Mouse (Mus musculus) hindbrain, embryonic 15.5 days (tissue): Measurements from ENCODE around the gene St7. TPM values are rescaled to one million over a fixed set of nuclear protein-coding genes. Genes with fewer than 3 reads are reported as not detected.
A peak's percentile ranks its signal among the peaks of the same experiment; 100 is the strongest.

Source experiments
- ATAC-seq: fragments of 200-750 bp; cut with Nextera tagmentation; 2 replicates; pipeline ENCODE4 v1.8.0; 2017; ENCODE audit warnings: low read depth, moderate number of reproducible peaks, moderate TSS enrichment; ENCODE audit not compliant: low FRiP score
- H3K27ac ChIP-seq: fragments of 300-500 bp; sonication (generic); replicated peaks from 2 replicates; pipeline ENCODE4 v1.5.1; 2015; ENCODE audit warnings: mild to moderate bottlenecking, inconsistent platforms
- H3K27me3 ChIP-seq: fragments of 300-500 bp; sonication (generic); 2 replicates; pipeline ENCODE4 v1.6.1; 2015; ENCODE audit warnings: control low read depth, inconsistent platforms
- H3K36me3 ChIP-seq: fragments of 300-500 bp; sonication (generic); 2 replicates; pipeline ENCODE4 v1.6.1; 2015; ENCODE audit warnings: control low read depth, inconsistent platforms
- H3K4me1 ChIP-seq: fragments of 300-500 bp; sonication (generic); replicated peaks from 2 replicates; pipeline ENCODE4 v1.6.1; 2015; ENCODE audit warnings: control low read depth, inconsistent platforms
- H3K4me2 ChIP-seq: fragments of 300-500 bp; sonication (generic); 2 replicates; pipeline ENCODE4 v1.6.1; 2015; ENCODE audit warnings: moderate library complexity, mild to moderate bottlenecking, inconsistent platforms
- H3K4me3 ChIP-seq: fragments of 300-500 bp; sonication (generic); 2 replicates; pipeline ENCODE4 v1.5.1; 2015; ENCODE audit warnings: mild to moderate bottlenecking, inconsistent platforms
- H3K9ac ChIP-seq: fragments of 300-500 bp; sonication (generic); 2 replicates; pipeline ENCODE4 v1.6.1; 2015; ENCODE audit warnings: inconsistent platforms
- H3K9me3 ChIP-seq: fragments of 300-500 bp; sonication (generic); 2 replicates; pipeline ENCODE4 v1.6.1; 2016; ENCODE audit warnings: control low read depth, inconsistent platforms
- WGBS: fragments of 180-500 bp; shearing (Covaris S2); methylation state at CpG from one replicate; pipeline ENCODE4 v1.1.7; 2015; 5-methylcytosine and 5-hydroxymethylcytosine counted together
- polyA plus RNA-seq: library from polyadenylated mRNA; unstranded; fragments of >200 nt; fragmentation: Nextera tagmentation; extraction: Ambion mirVana; gene quantifications from 2 replicates; pipeline ENCODE4 v1.2.1, GENCODE M21; 2015

St7 gene
- polyA plus RNA-seq, 1 experiment from 2014 or later = 54.8 TPM

DNA sequence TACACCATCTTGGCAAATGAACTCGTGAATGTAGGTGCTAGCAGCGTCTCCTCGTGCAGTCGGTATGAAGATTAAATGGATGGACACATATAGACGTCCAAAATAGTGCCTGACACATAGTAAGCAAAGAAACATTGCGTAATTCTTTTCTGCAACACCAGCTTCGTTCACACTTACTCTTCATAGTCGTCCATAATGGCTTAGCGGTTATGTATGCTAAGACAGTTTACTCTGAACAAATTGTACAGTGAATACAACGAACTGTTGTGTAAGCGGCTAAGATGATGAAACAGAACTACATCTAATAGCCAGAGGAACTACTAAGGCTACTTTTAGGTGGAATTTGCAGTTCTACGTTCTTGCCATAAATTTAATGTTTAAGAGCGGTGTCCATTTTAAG, 55.0 kb downstream of the St7 start:
- Histone ChIP-seq H3K9me3 (no peaks in the 10 kb centered on the region), H3K27ac (no peak overlapping the region), H3K4me1 (peaks cover 15% of the 10 kb centered on the region), H3K9ac (no peak overlapping the region), H3K4me3 (no peak overlapping the region), H3K36me3 (no peaks in the 10 kb centered on the region), H3K4me2 (no peak overlapping the region), H3K27me3 (no peaks in the 10 kb centered on the region)
- no peak for ATAC-seq
- WGBS = 87% methylated on average over 13 of the region's 13 CpGs

DNA sequence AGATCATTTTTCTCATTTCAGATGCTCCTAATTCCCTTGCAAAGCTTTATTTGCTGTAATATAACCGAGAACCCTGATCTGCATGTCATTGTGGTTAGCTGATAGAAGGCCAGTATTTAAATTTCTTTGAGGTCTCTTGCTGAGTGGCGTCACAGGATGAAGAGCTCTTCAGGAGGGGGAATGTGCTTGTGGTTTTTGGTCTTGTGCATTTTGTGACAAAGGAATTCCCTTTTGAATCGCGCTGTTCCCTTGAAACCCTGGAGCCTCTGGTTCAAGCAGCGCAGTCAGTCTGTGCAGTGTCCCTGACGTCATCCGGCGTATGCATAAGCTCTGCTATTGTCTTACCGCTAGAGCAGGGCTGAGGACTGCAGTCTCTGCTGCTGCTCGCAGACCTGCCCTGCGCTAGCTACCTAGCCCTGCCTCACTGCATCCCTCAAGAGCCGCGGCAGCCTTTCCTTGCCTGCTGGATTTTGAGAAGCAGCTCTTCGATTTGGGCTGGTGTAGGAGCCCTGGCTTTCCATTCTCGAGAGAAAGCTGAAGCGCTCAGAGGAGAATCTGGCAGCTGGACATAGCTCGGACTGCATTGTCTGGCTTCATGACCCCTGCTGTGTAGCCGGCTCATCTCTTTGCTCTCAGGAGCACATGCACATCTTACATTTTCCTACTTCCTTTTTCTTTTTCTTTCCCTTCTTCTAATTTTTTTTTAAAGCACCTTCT, 56.3 kb downstream of the St7 start:
- H3K4me1 ChIP-seq = peaks cover 25% of the 10 kb centered on the region
- no peaks in the 10 kb centered on the region for H3K27me3 ChIP-seq
- under 1% methylated on average over 18 of the region's 18 CpGs for WGBS
- H3K27ac ChIP-seq = peak overlapping the region; percentile 98
- peak overlapping the region; percentile 68 for H3K4me2 ChIP-seq
- H3K9me3 ChIP-seq = no peaks in the 10 kb centered on the region
- peak overlapping the region; percentile 90 for H3K9ac ChIP-seq
- H3K36me3 ChIP-seq = no peaks in the 10 kb centered on the region
- H3K4me3 ChIP-seq = peak overlapping the region; percentile 63
- ATAC-seq = peak; percentile 99

DNA sequence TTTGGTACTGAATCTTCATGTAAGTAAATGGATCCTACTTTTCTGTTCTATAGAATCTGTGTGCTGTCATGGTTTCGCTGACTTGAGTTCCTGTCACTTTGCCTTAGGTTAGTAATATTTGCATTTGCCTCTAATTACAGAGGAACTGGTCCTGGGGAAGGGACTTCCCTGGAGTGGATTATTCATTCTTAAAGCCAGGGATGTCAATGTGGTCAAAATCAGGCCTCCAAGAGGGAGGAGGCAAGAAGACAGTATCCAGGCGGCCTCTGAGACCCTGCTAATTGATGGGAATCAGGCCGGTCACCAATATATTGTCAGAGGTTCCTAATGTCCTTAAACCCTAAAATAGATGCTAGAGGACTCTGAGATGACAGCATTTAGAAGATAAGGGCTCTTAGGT, 56.9 kb downstream of the St7 start:
- no peaks in the 10 kb centered on the region for H3K36me3 ChIP-seq
- 14% methylated on average over 3 of the region's 3 CpGs for WGBS
- peaks cover 31% of the 10 kb centered on the region for H3K4me1 ChIP-seq
- peak overlapping the region; percentile 68 for H3K4me2 ChIP-seq
- H3K9ac ChIP-seq = peak overlapping the region; percentile 90
- H3K9me3 ChIP-seq = no peaks in the 10 kb centered on the region
- H3K4me3 ChIP-seq = peak overlapping the region; percentile 63
- H3K27me3 ChIP-seq = no peaks in the 10 kb centered on the region
- H3K27ac ChIP-seq = peak overlapping the region; percentile 98
- no peak for ATAC-seq

DNA sequence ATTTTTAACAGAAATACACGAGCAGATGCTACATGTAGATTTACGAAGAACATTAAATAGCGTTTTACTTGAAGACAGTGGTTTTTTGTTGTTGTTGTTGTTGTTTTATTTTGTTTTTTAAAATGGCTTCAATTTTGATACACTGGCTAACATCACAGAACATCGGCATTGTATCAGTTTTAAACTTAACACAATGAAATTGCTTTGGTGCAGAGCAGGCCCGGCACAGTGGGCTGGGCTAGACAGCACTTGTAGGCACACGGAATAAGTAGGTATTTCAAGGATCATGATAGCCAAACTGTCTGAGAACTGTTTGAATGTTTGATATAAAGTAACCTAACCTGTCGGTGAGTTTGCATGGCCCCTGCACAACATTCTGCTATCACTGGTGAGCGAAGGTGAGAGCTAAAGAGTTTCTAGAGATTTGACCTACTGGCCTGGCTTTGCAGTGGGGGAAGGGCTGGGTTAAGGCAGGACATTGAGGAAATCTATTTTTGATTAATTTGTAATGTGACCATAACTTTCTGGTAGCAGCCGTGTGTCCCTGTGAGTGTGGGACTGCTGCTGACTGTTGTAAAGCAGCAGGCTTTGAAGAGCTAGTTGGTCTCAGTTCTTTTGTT, 57.4 kb downstream of the St7 start:
- peaks cover 33% of the 10 kb centered on the region for H3K4me1 ChIP-seq
- H3K4me3 ChIP-seq = peak overlapping the region; percentile 63
- no peaks in the 10 kb centered on the region for H3K9me3 ChIP-seq
- H3K9ac ChIP-seq = peak overlapping the region; percentile 90
- peak overlapping the region; percentile 68 for H3K4me2 ChIP-seq
- H3K36me3 ChIP-seq = no peaks in the 10 kb centered on the region
- 35% methylated on average over 9 of the region's 9 CpGs for WGBS
- H3K27ac ChIP-seq = peak overlapping the region; percentile 98
- no peak for ATAC-seq
- no peaks in the 10 kb centered on the region for H3K27me3 ChIP-seq

DNA sequence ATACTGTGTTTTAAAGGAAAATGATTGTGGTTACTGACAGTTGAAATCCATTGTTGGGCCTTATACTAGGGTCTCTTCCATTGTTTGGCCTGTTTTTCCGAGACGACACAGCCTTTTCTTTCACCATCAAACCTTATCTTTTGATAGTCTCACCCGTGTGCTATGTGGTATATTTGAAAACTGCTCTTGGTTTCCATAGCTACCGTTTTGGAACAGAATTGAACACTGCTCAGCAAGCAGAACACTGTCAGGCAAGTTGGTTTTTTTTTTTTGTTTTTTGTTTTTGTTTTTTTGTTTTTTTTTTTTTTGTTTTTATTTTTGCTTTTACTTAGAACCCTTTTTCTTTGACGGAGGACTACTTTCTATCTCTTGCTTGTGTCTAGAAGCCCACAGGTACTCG, 58.2 kb downstream of the St7 start:
- H3K4me2 ChIP-seq = peak overlapping the region; percentile 68
- peak overlapping the region; percentile 98 for H3K27ac ChIP-seq
- no peaks in the 10 kb centered on the region for H3K36me3 ChIP-seq
- peak overlapping the region; percentile 90 for H3K9ac ChIP-seq
- H3K4me1 ChIP-seq = peaks cover 33% of the 10 kb centered on the region
- H3K27me3 ChIP-seq = no peaks in the 10 kb centered on the region
- no peak for ATAC-seq
- H3K9me3 ChIP-seq = no peaks in the 10 kb centered on the region
- 33% methylated on average over 6 of the region's 6 CpGs for WGBS
- H3K4me3 ChIP-seq = peak overlapping the region; percentile 63

DNA sequence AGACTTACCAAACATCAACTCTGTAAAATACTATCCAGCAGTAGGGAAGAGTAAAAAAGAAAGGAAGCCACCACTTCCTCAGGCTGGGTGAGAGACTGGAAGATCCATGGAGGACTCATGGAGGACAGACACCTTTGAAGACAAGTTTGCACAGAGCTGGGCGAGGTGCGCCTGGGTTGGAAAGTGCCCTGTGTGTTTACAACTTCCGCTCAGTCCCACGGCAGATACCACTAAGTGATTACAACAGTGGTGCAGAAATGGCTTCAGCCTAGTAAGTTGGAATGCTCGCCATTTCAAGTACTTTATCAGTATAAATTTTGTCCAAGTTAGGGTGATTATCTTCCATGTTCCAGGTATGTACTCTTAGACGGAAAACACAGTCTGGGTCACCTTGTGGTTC, 63.2 kb downstream of the St7 start:
- ATAC-seq = no peak
- Histone ChIP-seq H3K36me3 (no peaks in the 10 kb centered on the region), H3K4me2 (no peak overlapping the region), H3K9ac (no peak overlapping the region), H3K4me3 (no peak overlapping the region), H3K27me3 (no peaks in the 10 kb centered on the region), H3K9me3 (no peaks in the 10 kb centered on the region), H3K27ac (no peak overlapping the region), H3K4me1 (peaks cover 45% of the 10 kb centered on the region)
- 88% methylated on average over 6 of the region's 6 CpGs for WGBS

DNA sequence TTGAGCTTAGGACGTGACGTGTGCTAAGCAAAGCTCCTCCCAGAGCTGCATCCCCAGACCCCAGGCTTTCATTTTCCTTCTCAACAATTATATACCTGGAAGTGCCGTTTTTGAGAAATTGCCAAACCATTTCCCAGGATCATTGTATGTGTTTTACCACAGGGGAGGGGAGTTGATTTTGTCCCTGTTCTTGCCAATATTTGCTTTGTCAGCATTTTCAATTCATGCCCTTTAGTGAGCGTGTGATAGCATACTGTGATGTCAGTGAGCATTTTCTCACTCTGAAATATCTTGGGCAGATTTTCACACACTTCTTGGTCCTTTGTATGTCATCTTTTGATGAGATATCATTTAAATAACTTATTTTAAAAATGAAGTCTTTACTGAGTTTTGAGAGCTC, 65.8 kb downstream of the St7 start:
- Histone ChIP-seq H3K36me3 (no peaks in the 10 kb centered on the region), H3K4me3 (no peak overlapping the region), H3K4me2 (no peak overlapping the region), H3K27ac (no peak overlapping the region), H3K4me1 (peaks cover 33% of the 10 kb centered on the region), H3K9ac (no peak overlapping the region), H3K9me3 (no peaks in the 10 kb centered on the region), H3K27me3 (no peaks in the 10 kb centered on the region)
- WGBS = 53% methylated on average over 4 of the region's 4 CpGs
- no peak for ATAC-seq

DNA sequence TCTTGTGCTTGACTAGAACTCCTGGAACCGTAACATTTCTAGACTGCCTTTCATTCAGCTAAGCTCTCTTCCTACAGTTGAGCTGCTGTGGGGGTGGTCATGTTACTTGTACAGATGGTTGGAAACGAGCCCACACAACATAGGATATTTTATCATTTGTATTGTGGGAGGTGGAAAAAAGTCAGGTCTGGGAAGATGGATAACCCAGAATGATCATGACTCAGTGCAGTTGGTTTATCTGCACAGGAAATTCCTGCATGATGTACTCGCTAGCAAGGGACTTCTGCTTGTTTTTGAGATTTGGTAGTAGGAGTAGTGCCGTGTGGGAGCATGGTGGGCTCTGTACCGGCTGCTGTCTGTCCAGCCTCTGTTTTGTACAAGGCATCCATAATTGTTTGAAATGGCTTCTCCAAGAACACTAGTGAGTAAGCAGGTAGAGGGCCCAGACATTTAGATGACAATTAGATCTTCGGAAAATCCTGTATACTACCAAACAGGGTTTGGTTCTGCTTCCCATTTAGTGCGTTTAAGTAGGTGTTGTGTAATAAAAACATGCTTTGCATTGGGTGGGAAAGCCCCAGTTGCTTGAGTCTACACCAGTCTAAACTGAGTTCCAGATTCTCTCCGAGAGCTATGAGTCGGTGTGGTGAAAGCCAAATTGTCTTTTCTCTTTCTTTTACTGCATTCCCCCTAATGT, 71.4 kb downstream of the St7 start:
- Histone ChIP-seq H3K4me3 (no peak overlapping the region), H3K4me1 (peaks cover 24% of the 10 kb centered on the region), H3K36me3 (no peaks in the 10 kb centered on the region), H3K27me3 (no peaks in the 10 kb centered on the region), H3K9ac (no peak overlapping the region), H3K27ac (0 out of 2 replicates have a peak overlapping the region, but pooled peaks have one; percentile 10), H3K4me2 (no peak overlapping the region), H3K9me3 (no peaks in the 10 kb centered on the region)
- 80% methylated on average over 9 of the region's 9 CpGs for WGBS
- ATAC-seq = no peak

DNA sequence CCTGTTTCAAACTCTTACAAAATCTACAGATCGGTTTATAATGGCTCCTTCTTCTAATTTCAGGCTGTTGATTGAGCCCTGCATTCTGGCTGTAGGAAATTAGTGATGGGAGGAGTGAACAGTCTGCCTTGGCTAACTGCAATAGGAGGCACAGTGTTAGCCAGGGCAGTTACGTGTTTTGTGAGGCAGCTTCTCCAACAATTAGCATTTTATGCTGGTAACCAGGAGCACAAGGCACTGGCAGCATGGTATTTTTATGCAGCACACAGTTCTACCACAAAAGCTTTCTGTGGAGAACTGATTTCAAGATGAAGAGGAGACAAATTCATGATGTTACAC, 71.9 kb downstream of the St7 start:
- Histone ChIP-seq H3K27me3 (no peaks in the 10 kb centered on the region), H3K4me2 (no peak overlapping the region), H3K9me3 (no peaks in the 10 kb centered on the region), H3K9ac (no peak overlapping the region), H3K36me3 (no peaks in the 10 kb centered on the region), H3K4me3 (no peak overlapping the region), H3K27ac (0 out of 2 replicates have a peak overlapping the region, but pooled peaks have one; percentile 10), H3K4me1 (peaks cover 24% of the 10 kb centered on the region)
- 39% methylated on average over 2 of the region's 2 CpGs for WGBS
- peak; percentile 53 for ATAC-seq

DNA sequence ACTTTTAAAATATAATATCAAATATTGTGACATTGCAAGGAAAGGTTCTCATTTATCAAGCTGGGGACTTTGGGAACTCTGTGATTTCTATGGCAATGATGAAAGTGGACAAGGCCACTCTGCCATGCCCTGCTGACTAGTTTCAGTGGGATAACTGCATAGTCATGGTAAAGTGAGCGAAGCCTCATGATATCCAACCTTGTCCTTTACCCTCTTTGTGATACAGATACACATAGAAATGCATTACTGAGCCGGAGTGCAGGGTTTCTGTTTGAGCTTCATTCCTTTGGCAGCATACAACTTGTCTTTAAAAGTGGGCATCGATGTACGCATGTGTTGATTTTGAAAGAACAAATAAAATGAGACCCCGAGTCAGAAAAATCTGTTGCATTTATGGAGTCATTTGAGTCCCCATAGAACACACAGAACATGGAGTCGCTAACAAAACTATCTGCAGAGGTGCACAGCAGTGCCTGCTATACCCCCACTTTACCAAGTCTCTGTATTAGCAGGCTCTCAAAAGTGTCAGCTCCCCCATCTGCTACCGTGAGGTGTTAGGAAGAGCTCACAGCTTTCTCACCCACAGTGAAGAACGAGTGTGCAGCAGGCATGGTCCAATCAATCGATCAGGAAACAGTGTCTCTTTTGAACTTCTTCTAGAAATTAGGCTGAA, 77.4 kb downstream of the St7 start:
- Histone ChIP-seq H3K27ac (no peak overlapping the region), H3K4me2 (peak overlapping the region; percentile 3; the same call in 1 of the 2 replicates), H3K9ac (no peak overlapping the region), H3K27me3 (no peaks in the 10 kb centered on the region), H3K36me3 (no peaks in the 10 kb centered on the region), H3K9me3 (no peaks in the 10 kb centered on the region), H3K4me1 (peaks cover 23% of the 10 kb centered on the region), H3K4me3 (no peak overlapping the region)
- WGBS = 71% methylated on average over 9 of the region's 9 CpGs
- ATAC-seq = no peak; the same call in 1 of the 2 replicates

DNA sequence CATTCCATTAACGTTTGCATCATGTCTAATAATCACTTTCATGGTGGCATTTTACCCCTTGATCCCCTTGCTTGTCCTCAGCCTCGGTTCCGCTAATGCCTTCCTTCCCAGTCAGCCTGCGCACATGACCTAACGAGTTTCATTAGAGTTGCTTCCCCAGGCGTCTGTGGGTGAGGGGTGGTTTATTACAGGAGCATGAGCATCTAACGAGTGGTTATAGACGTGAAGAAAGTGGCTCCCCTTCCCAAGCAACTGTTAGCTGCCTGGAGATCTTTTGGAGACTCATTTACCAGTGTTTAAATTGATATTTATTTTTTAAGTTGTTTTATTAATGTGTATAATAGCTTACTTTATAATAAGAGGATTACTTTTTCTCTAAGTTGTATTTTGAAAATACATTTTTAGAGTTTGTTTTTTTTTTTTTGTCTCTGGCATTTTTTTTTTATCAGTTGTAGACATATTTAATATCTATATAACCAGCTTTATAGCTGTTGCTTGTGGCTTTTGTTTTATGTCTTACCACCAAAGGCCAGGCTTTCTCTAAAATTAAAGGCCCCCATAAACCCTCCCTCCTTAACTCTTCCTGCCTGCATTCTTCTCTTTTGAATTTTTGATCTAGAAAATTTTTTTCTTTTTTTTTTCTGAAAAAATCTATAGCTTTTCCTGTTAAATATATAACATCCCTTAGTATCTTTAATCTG, 78.1 kb downstream of the St7 start:
- Histone ChIP-seq H3K27me3 (no peaks in the 10 kb centered on the region), H3K4me3 (no peak overlapping the region), H3K27ac (no peak overlapping the region), H3K4me2 (peak overlapping the region; percentile 3; the same call in 1 of the 2 replicates), H3K9me3 (no peaks in the 10 kb centered on the region), H3K4me1 (peaks cover 20% of the 10 kb centered on the region), H3K36me3 (no peaks in the 10 kb centered on the region), H3K9ac (no peak overlapping the region)
- 22% methylated on average over 8 of the region's 8 CpGs for WGBS
- no peak; the same call in 1 of the 2 replicates for ATAC-seq
